Mouse (Mus musculus) lung, adult 2 months (tissue): ENCODE measurements around the gene Foxi3. TPM values are rescaled to one million over a fixed set of nuclear protein-coding genes. Genes with fewer than 3 reads are reported as not detected.

Experiments
- DNase-seq: peaks from one replicate; pipeline ENCODE4 v3.0.0; 2022
- H3K4me1 ChIP-seq: fragments of 200-500 bp; 2 replicates; pipeline ENCODE4 v1.6.1; 2011; ENCODE audit warnings: low read length; ENCODE audit not compliant: control insufficient read depth, insufficient read depth
- H3K4me3 ChIP-seq: fragments of 200-500 bp; replicated peaks from 2 replicates; pipeline ENCODE3; 2011; ENCODE audit warnings: low read depth, mild to moderate bottlenecking, control low read depth, low read length; ENCODE audit errors: extremely low read depth
- CTCF ChIP-seq: fragments of 200-500 bp; IDR thresholded peaks from 2 replicates; pipeline ENCODE4 v1.5.1; 2011; ENCODE audit warnings: mild to moderate bottlenecking, low read length, control low read depth; ENCODE audit not compliant: insufficient read depth
- POLR2A ChIP-seq: fragments of 200-500 bp; IDR thresholded peaks from 2 replicates; pipeline ENCODE4 v1.6.1; 2011; ENCODE audit warnings: low read depth, mild to moderate bottlenecking, control low read depth, low read length, borderline replicate concordance; ENCODE audit errors: extremely low read depth
- WGBS: fragments of 180-500 bp; shearing (Covaris S2); methylation state at CpG from one replicate; pipeline ENCODE4 v1.1.7; 2018; 5-methylcytosine and 5-hydroxymethylcytosine counted together
- polyA plus RNA-seq: library from polyadenylated mRNA; depleted of rRNA; stranded (reverse); fragments of >200 nt; gene quantifications from 2 replicates; pipeline ENCODE4 v1.2.3, GENCODE M21; 2012; rRNA removed

Gene Foxi3
- polyA plus RNA-seq, result not detected in 2 replicates

- Histone ChIP-seq H3K4me3 (no peak within 1 kb of the TSS), H3K4me1 (no peaks in the 10 kb centered on the region; the same call in 1 of the 2 replicates)
- no peak for TF ChIP-seq POLR2A
- DNase-seq, result peak; percentile 34
- WGBS, result 1% methylated on average over 67 of the region's 67 CpGs
These were observed at the start of gene Foxi3 for GRCm38 (mm10) chr6:70956285-70956912. Gene Foxi3, plus strand, starts transcription at chr6:70956531.

- no peak for DNase-seq
These were observed 46.8 kb upstream of the Foxi3 start for GRCm38 (mm10) chr6:70909572-70909971.

GRCm38 (mm10) chr6:70910285-70910684 is 46.0 kb upstream of the Foxi3 start:
- H3K4me3 ChIP-seq, result no peak overlapping the region
- DNase-seq, result no peak
- no peak for TF ChIP-seq POLR2A
- TF ChIP-seq CTCF, result no peak
- 63% methylated on average over 4 of the region's 4 CpGs for WGBS
- no peaks in the 10 kb centered on the region; the same call in 1 of the 2 replicates for H3K4me1 ChIP-seq

More at GRCm38 (mm10) chr6:70909572-70909971, 46.8 kb upstream of the Foxi3 start:
- 88% methylated on average over 7 of the region's 7 CpGs for WGBS
- no peak for TF ChIP-seq CTCF
- no peak for TF ChIP-seq POLR2A
- no peaks in the 10 kb centered on the region; the same call in 1 of the 2 replicates for H3K4me1 ChIP-seq
- no peak overlapping the region for H3K4me3 ChIP-seq

- 10% methylated on average over 20 of the region's 20 CpGs for WGBS
- H3K4me1 ChIP-seq, result no peaks in the 10 kb centered on the region; the same call in 1 of the 2 replicates
- no peak for TF ChIP-seq CTCF
- TF ChIP-seq POLR2A, result no peak
These were observed 44.5 kb upstream of the Foxi3 start for GRCm38 (mm10) chr6:70911668-70912395.

GRCm38 (mm10) chr6:70912396-70912765 is 44.0 kb upstream of the Foxi3 start:
- no peak for TF ChIP-seq POLR2A
- TF ChIP-seq CTCF, result no peak
- no peak for DNase-seq
- 61% methylated on average over 7 of the region's 7 CpGs for WGBS
- H3K4me1 ChIP-seq, result no peaks in the 10 kb centered on the region; the same call in 1 of the 2 replicates
- H3K4me3 ChIP-seq, result no peak overlapping the region

More at GRCm38 (mm10) chr6:70911668-70912395, 44.5 kb upstream of the Foxi3 start:
- H3K4me3 ChIP-seq, result no peak overlapping the region
- DNase-seq, result no peak

- no peak within 1 kb of the TSS for H3K4me3 ChIP-seq
- TF ChIP-seq CTCF (no peak), POLR2A (no peak)
- DNase-seq, result no peak
- H3K4me1 ChIP-seq, result no peaks in the 10 kb centered on the region
- WGBS, result 83% methylated on average over 3 of the region's 3 CpGs
These were observed 37.5 kb upstream of the Foxi3 start, which contains the start of gene Tex37 for GRCm38 (mm10) chr6:70918827-70919226. Gene Tex37, minus strand, starts transcription at chr6:70918927.

- peak; percentile 23 for DNase-seq
- WGBS, result 10% methylated on average over 22 of the region's 22 CpGs
- TF ChIP-seq CTCF (peak; percentile 66), POLR2A (no peak)
- Histone ChIP-seq H3K4me1 (no peaks in the 10 kb centered on the region), H3K4me3 (no peak overlapping the region)
These were observed 34.9 kb upstream of the Foxi3 start for GRCm38 (mm10) chr6:70921274-70922074.

GRCm38 (mm10) chr6:70931801-70932200 is 24.5 kb upstream of the Foxi3 start:
- no peak for TF ChIP-seq POLR2A
- no peak for TF ChIP-seq CTCF
- 81% methylated on average over 2 of the region's 2 CpGs for WGBS
- no peak for DNase-seq
- H3K4me3 ChIP-seq, result no peak overlapping the region
- H3K4me1 ChIP-seq, result no peaks in the 10 kb centered on the region

GRCm38 (mm10) chr6:70953274-70953673 is 3.1 kb upstream of the Foxi3 start:
- DNase-seq, result no peak
- TF ChIP-seq POLR2A (no peak), CTCF (no peak)
- 69% methylated on average over 7 of the region's 7 CpGs for WGBS

More at GRCm38 (mm10) chr6:70953274-70953673, 3.1 kb upstream of the Foxi3 start:
- Histone ChIP-seq H3K4me1 (no peaks in the 10 kb centered on the region; the same call in 1 of the 2 replicates), H3K4me3 (no peak overlapping the region)
